Mouse (Mus musculus): Measurements from ENCODE around the gene Nufip1.

- TF ChIP-seq CTCF (IDR thresholded peaks at IDR 0.05 in 2 of 3, conservative IDR thresholded peaks at IDR 0.05 in 1 of 3; ENCODE audit: control insufficient read depth in 1 of 3, insufficient read depth in 1 of 3, low read depth in 2 of 3, low read length in 3 of 3, poor library complexity in 1 of 3, severe bottlenecking in 1 of 3) (no peak), HCFC1 (IDR thresholded peaks at IDR 0.05; ENCODE audit: low read depth, low read length) (no peak), GATA1 (IDR thresholded peaks at IDR 0.05; ENCODE audit: low read depth, low read length) (no peak), POLR2A (IDR thresholded peaks at IDR 0.05; ENCODE audit: control insufficient read depth in 1 of 2, insufficient read depth in 1 of 2, low read depth in 1 of 2, low read length in 2 of 2, poor library complexity in 1 of 2) (no peak; a peak in 1 of 4 replicates), EP300 (IDR thresholded peaks at IDR 0.05; ENCODE audit: low read depth in 1 of 2, low read length in 2 of 2) (no peak), TAL1 (IDR thresholded peaks at IDR 0.05; ENCODE audit: low read length) (no peak)
Measured at GRCm38 (mm10) chr14:76153003-76153675, 42.4 kb downstream of the Nufip1 start.

Measured in MEL (cell line).